Mouse (Mus musculus) liver, embryonic 14.5 days (tissue): ENCODE results near the gene Olfr823.

Experiments used
- CTCF ChIP-seq: IDR thresholded peaks from 2 replicates; pipeline ENCODE4 v1.5.1; 2016; ENCODE audit warnings: antibody characterized with exemption, low read depth, control low read depth
- EP300 ChIP-seq: IDR thresholded peaks from 2 replicates; pipeline ENCODE4 v1.6.1; 2016; ENCODE audit warnings: antibody characterized with exemption, low read depth

GRCm38 (mm10) chr10:130096104-130096503 lies 19.1 kb downstream of the Olfr823 start:
- TF ChIP-seq CTCF (no peak; the same call in 1 of the 2 replicates), EP300 (no peak)
